Mouse (Mus musculus) megakaryocyte, adult 5-6 weeks (primary cell): Measurements from ENCODE around the gene Fam222a. TPM values are rescaled to one million over a fixed set of nuclear protein-coding genes. Genes with fewer than 3 reads are reported as not detected.

Experiments used
- ATAC-seq: 2 replicates; pipeline ENCODE4 v1.8.0; 2016; ENCODE audit warnings: mild to moderate bottlenecking, inconsistent platforms; ENCODE audit not compliant: poor library complexity, severe bottlenecking
- total RNA-seq, 2 experiments: library from RNA; stranded (forward) in 1 of 2; stranded (reverse) in 1 of 2; fragments of 153-499, 151-499 nt in 1 of 2; fragments of 221-1000, 200-1000 nt in 1 of 2; gene quantifications; 2 replicates each; pipeline versions ENCODE4 v1.2.3 to v1.2.4; 2015 to 2017

The Fam222a gene
- total RNA-seq, 2 experiments from 2014 or later, result 0.11 to 0.22 TPM

GRCm38 (mm10) chr5:114557765-114558731 is 9.8 kb upstream of the Fam222a start:
- no peak for ATAC-seq

- ATAC-seq, result no peak
Observed at GRCm38 (mm10) chr5:114560533-114560936, 7.3 kb upstream of the Fam222a start.

GRCm38 (mm10) chr5:114560965-114561364 is 6.9 kb upstream of the Fam222a start:
- no peak for ATAC-seq

GRCm38 (mm10) chr5:114563994-114564393 is 3.8 kb upstream of the Fam222a start:
- no peak for ATAC-seq

GRCm38 (mm10) chr5:114565305-114565704 is 2.5 kb upstream of the Fam222a start:
- ATAC-seq, result no peak

- no peak for ATAC-seq
Observed at GRCm38 (mm10) chr5:114565751-114566150, 2.1 kb upstream of the Fam222a start.

- ATAC-seq, result no peak
Observed at GRCm38 (mm10) chr5:114566461-114566860, 1.4 kb upstream of the Fam222a start.

GRCm38 (mm10) chr5:114567075-114567517 is 720 bp upstream of the Fam222a start:
- ATAC-seq, result peak; percentile 93

- ATAC-seq, result no peak
Observed at GRCm38 (mm10) chr5:114568818-114569217, 1.0 kb downstream of the Fam222a start.

GRCm38 (mm10) chr5:114569918-114570670 is 2.3 kb downstream of the Fam222a start:
- ATAC-seq, result no peak

GRCm38 (mm10) chr5:114570791-114571450 is 3.1 kb downstream of the Fam222a start:
- ATAC-seq, result no peak

GRCm38 (mm10) chr5:114571451-114572030 is 3.7 kb downstream of the Fam222a start:
- ATAC-seq, result no peak

- ATAC-seq, result no peak
Observed at GRCm38 (mm10) chr5:114572997-114573396, 5.2 kb downstream of the Fam222a start.

- no peak for ATAC-seq
Observed at GRCm38 (mm10) chr5:114573920-114574628, 6.3 kb downstream of the Fam222a start.

GRCm38 (mm10) chr5:114575010-114575409 is 7.2 kb downstream of the Fam222a start:
- no peak for ATAC-seq

- no peak for ATAC-seq
Observed at GRCm38 (mm10) chr5:114575530-114575929, 7.7 kb downstream of the Fam222a start.

- ATAC-seq, result no peak
Observed at GRCm38 (mm10) chr5:114575986-114576605, 8.3 kb downstream of the Fam222a start.

- no peak for ATAC-seq
Observed at GRCm38 (mm10) chr5:114578361-114578760, 10.5 kb downstream of the Fam222a start.

- no peak for ATAC-seq
Observed at GRCm38 (mm10) chr5:114579714-114580357, 12.0 kb downstream of the Fam222a start.
